Mouse (Mus musculus): Measurements from ENCODE around the gene Oaz1. TPM values are rescaled to one million over a fixed set of nuclear protein-coding genes. Genes with fewer than 3 reads are reported as not detected.

The Oaz1 gene
- total RNA-seq (2021): 100 to 1,000 TPM; 429 to 450 TPM
- long read RNA-seq, experiment 1, partial matches to known transcripts: 9 of 752 reads
- long read RNA-seq, experiment 1, other reads (novel, unspliced or antisense): 742 of 752 reads
- long read RNA-seq, experiment 2, partial matches to known transcripts: 16 of 1,316 reads
- long read RNA-seq, experiment 2, other reads (novel, unspliced or antisense): 1,299 of 1,316 reads

DNA sequence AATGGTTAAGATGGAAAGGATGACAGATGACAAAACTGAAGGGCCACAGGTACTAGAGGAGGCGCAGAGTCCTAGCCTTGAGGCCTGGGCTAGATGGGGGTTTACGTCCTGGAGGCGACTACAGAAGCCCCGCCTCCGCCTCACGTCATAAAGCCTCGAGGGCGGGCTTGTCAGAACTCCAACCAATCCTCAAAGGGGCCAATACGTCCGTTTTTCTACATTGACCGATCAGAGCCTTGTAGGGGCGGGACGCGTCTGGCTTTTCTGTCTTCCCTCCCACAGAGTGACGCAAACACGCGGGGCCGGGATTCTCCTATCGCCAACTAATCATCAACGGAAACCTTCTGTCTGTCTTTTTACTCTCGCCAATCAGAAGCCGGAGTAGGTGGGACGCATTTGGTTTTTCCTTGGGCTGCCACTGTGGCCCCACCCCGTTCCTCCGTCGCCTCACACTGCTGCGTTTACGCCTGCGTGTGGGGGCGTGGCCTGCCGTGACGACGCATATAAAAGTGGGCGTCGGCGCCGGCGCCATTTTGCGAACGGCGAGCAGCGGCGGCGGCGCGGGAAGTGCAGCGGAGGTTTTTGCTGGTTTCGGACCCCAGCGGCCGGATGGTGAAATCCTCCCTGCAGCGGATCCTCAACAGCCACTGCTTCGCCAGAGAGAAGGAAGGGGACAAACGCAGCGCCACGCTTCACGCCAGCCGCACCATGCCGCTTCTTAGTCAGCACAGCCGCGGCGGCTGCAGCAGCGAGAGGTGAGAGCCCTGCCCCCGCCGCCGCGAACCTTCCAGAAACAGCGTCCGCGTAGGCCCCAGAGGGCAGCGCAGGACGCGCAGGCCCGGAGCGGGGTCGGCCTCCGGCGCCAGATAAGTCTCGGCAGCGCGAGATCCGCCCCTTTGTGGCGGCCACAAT, at the start of gene Oaz1:
Oaz1 (plus strand) TSS at position 506 of the 912 bp plus-strand sequence.
- peak; percentile 99 to 100 for DNase-seq (ENCODE audit: low spot score in 2 of 2)

GRCm38 (mm10) chr10:80777123-80777522, 49.3 kb upstream of the Oaz1 start:
- no peak for DNase-seq (ENCODE audit: low spot score in 2 of 2)

DNA sequence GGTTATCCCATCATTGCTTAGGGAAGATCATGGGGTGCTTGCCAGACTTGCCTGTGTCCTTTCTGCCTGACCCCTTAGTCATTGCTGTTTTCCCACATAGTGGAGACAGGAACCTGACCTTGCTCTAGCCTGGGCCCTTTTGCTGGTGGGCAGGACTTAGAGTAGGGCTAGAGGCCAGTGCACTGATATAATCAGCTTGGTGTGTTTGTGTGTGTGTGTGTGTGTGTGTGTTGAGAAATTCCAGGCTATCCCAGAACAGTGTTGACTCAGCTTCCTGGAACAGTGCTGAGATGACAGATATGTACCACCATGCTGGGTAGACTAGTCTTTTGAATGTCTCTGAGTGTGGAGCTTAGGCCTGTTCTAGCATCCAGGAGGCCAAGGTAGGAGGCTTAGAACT, 46.9 kb upstream of the Oaz1 start:
- no peak for DNase-seq (ENCODE audit: low spot score in 2 of 2)

GRCm38 (mm10) chr10:80784302-80784701, 42.2 kb upstream of the Oaz1 start:
- no peak for DNase-seq (ENCODE audit: low spot score in 2 of 2)

- no peak for DNase-seq (ENCODE audit: low spot score in 2 of 2)
These were observed 41.6 kb upstream of the Oaz1 start for GRCm38 (mm10) chr10:80784871-80785270.

- DNase-seq (ENCODE audit: low spot score in 2 of 2): no peak
These were observed 40.5 kb upstream of the Oaz1 start for GRCm38 (mm10) chr10:80785963-80786362.

- DNase-seq (ENCODE audit: low spot score in 2 of 2): no peak
These were observed 38.9 kb upstream of the Oaz1 start for GRCm38 (mm10) chr10:80787517-80787916.

DNA sequence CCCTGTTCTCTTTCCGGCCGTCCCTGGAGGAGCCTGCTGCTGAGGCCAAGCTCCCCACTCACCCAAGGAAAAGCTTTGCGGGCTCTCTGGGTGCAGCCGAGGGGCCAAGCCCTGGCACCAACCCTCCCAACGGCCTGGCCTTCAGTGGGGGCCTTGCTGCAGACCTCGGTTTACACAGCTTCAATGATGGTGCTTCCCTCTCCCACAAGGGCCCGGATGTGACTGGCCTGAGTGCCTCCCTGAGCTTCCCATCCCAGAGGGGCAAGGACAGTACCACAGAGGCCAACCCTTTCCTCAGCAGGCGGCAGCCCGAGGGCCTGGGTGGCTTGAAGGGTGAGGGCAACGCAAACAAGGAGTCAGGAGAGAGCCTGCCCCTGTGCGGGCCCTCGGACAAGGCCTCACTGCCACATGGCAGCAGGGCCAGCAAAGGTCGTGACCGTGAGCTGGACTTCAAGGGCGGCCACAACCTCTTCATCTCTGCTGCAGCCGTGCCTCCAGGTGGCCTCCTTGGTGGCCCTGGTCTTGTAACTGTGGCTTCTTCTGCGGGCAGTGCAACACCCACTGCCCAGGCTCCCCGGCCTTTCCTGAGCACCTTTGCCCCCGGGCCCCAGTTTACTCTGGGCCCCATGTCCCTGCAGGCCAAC, 35.6 kb upstream of the Oaz1 start:
- no peak for DNase-seq (ENCODE audit: low spot score in 2 of 2)

DNA sequence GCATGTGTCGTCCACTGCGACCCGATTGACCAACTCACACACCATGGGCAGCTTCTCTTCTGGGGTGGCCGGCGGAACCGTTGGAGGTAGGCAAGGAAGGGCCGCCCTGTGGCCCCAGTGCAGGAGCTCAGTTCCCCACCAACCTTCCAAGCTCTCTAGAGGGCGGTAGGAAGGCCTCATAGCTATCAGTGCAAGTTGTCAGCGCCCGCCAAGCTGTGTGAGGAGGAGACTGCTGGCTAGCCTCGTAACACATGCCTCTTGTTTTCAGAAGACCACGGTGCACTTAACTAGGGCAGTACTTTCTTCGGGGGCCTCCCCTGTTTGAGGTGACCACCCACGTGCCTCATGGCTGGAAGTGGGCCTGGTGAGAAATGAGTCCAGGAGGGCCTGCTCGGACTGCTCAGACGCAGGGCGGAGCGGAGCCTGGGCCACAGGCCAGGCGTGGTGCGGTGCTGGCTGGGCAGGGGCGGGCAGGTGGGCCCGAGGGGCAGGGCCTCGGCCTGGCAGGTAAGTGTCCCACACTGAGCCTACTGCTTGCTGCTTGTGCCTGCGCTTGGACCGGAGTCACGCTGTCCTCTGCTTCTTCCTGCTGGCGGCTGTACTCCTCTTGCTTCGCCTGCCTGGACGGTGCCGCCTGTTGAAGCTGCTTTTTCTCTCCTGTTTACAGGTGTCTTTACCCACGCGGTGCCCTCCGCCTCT, 34.8 kb upstream of the Oaz1 start:
- no peak for DNase-seq (ENCODE audit: low spot score in 2 of 2)

DNA sequence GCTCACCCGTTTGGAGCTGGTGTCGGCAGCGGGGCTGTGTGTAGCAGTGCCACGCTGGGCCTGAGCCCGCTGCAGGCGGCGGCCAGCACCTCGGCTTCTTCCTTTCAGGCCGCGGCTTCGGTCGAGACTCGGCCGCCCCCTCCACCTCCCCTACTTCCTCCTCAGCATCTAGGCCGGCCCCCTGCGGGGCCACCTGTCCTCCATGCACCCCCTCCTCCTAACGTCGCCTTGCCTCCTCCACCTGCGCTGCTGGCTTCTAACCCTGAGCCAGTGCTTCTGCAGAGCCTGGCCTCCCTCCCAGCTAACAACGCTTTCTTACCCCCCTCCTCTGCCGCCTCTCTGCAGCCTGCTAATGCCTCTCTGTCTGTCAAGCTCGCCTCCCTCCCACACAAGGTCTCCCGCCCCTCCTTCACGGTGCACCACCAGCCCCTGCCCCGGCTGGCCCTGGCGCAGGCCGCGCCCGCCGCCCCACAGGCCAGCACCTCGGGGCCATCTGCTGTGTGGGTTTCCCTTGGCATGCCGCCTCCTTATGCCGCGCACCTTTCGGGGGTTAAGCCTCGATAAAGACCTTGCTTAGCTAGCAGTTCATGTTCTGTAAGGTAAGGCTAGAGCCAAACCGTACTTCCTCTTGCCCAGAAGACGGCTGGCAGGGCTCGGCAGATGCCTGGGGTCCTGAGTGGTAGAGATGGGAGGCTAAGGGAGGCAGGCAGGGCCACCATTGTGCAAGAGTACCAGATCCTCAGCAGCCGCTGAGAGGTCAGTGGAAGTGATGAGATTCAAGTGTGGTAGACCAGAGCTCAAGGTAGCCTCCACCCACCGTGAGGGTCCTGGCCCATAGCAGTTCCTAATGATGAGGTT, 34.1 kb upstream of the Oaz1 start:
- DNase-seq (ENCODE audit: low spot score in 2 of 2): no peak

DNA sequence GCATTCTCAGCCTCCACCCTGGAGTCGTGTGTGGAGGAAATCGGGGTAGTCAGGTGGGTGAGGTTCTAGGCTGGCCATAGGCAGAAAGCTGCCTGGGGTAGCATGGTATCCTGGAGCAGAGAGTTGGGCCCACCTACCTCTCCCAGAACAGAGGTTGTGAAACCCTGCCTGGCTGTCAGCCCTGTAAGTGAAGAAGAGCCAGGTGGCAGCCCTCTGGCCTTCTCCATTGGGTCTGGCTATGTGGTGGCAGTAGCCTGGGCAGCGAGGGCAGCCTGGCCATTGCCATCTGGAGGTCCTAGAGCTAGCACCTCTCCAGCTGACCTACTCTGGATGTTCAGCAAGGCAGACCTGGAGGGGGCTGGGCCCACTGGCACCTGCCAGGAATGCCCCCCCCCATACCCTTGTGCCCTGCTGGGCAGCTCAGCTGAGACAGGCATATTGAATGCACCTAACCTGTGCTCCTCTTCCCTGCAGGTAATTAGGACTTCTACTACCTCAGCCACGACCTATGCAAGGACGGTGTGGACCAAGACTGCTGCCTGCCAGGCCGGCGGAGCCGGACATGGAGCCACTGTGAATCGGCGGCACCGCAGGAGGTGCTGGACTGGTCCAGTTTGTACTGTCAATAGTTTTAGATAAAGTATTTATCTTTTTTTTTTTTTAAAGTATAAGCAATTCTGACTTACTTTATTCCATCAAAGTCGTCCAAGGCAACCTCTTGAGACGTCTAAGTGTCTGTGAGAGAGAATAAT, 33.2 kb upstream of the Oaz1 start:
- no peak for DNase-seq (ENCODE audit: low spot score in 2 of 2)

DNA sequence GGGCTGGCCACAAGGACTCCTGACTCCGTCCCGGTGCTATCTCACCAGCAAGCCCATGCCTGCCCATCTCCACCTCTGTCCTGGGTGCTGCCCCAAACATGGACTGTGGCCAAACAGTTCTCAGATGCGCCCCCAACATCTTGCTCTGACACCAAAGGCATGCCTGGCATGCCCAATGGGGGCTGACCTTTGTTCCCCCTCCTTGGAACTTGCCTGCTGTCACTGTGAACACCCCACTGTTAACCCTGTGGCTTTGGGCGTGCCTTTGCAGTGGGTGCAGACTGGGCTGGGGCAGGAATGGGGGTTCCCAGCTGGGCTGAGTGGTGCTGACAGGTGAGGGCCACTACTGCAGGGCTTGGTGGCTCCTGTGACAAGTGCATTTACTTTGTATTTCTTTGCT, 32.7 kb upstream of the Oaz1 start:
- DNase-seq (ENCODE audit: low spot score in 2 of 2): no peak

- DNase-seq (ENCODE audit: low spot score in 2 of 2): no peak
These were observed 31.7 kb upstream of the Oaz1 start for GRCm38 (mm10) chr10:80794750-80795149.

DNA sequence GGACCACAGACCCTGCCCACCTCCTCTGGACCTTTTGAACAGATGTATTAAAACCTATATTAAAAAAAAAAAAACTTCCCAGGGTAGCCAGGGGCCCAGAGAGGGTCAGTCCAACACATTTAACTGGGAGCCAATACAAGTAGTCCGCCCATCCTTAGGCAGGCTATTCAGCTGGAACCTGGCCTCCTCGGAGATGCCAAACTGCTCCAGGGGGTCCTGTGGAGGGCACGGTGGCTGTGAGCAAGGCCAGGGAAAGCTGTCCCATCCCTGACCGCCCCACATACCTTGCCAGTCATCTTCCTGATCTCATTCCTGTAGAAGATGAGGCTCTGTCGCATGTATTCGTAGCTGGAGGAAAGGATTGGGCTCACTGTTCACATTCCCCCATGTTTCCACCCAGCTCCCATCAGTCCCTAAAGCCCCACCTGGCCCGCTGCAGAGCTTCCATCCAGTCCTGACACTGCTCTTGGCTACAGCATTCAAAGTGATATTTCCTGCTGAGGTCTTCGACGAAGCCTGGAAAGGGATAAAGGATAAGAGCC, 30.1 kb upstream of the Oaz1 start:
- DNase-seq (ENCODE audit: low spot score in 2 of 2): no peak

DNA sequence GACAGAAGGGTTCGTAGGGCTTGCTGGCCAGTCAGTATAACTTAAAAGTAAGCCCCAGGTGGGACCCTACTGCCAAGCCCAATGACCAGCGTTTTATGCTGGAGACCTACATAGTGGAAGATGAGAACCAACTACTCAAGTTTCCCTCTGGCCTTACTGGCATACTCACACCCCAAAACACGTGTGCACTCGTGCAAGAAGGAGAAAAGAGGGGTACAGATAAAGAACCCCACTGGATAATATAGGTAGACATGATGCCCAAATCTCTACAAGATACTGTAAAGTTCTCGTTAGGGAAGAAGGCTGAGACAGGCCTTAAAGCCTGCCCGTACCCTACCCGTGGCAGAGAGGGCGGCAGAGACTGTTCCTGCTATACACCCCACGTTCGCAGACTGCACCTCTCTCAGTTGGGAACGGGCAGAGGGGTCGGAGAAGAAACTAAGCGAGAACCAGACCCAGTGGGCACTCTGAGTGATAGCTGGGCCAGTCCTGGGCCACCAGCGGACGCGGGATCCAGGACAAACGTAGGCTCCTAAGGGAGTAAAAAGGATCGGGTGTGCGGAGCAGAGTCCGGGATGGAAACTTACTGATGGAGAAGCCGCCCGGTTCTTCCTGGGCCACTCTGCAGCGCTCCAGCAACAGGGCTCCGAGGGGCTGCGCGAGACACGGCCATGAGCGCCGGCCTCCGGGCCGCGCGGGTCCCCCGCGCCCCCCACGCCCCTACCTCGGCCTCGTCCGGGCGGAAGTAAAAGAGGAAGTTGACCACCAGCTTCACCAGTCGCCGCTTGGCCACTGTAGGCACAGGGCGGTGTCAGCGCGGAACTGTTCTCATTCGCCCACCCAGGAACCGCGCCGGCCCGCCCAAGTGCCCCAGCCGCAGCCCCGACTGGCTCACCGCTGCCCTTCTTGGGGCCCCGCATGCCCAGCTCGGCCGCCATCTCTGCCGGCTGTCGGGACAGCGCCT, 29.0 kb upstream of the Oaz1 start:
- peak in 1 of 2 experiments; percentile 83 for DNase-seq (ENCODE audit: low spot score in 2 of 2)

DNA sequence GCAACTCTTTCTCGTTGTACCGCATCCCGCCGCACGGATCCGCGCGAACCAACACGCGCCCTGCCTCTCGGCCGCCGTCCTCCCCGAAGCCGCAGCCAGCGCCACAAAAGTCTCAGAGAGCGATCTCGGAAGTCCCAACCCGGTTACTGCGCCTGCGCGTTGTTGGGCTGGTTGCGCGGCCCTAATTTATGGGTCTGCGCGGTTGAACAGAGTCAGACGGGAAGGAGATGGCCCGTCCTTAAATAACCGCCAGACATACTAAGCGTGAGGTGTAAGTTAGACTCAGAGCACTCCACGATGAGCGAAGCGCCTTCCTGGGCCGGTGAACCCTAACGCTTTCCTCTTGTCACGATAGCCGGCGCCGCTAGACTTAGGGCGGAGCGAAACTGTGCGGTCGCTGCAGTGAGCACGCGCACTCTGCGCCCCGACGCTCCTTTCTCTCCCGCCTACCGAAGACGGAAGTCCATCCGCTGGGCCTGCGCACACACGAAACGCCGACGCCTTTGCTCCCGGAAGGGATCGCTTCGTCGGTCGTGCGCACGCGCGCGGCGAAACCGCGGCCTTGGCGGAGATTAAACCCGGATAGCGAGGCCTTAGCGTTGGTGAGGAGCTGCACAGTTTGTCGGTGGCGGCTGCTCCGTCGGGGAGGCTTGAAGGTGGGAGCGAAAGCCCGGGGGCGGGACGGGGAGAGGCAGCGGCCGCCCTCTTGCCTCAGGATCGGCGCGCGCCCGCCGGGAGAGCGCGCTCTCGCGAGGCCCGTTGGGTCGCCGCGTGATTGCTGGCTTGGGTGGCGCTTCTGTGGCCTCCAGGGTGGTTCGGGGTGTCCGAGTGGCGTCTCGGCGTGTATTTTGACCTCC, 28.1 kb upstream of the Oaz1 start, which contains the start of the genes Sf3a2 and Plekhj1:
Sf3a2 (plus strand) TSS at position 49 of the 857 bp plus-strand sequence.
Plekhj1 (minus strand) TSS at position 477 of the 857 bp plus-strand sequence.
- peak; percentile 97 to 98 for DNase-seq (ENCODE audit: low spot score in 2 of 2)

- DNase-seq (ENCODE audit: low spot score in 2 of 2): no peak
These were observed 27.3 kb upstream of the Oaz1 start for GRCm38 (mm10) chr10:80799070-80799566.
